Mouse (Mus musculus): ENCODE data around the gene 3110018I06Rik. TPM values are rescaled to one million over a fixed set of nuclear protein-coding genes. Genes with fewer than 3 reads are reported as not detected.

3110018I06Rik gene
- polyA plus RNA-seq, 1 experiment from 2014 or later: not detected

DNA sequence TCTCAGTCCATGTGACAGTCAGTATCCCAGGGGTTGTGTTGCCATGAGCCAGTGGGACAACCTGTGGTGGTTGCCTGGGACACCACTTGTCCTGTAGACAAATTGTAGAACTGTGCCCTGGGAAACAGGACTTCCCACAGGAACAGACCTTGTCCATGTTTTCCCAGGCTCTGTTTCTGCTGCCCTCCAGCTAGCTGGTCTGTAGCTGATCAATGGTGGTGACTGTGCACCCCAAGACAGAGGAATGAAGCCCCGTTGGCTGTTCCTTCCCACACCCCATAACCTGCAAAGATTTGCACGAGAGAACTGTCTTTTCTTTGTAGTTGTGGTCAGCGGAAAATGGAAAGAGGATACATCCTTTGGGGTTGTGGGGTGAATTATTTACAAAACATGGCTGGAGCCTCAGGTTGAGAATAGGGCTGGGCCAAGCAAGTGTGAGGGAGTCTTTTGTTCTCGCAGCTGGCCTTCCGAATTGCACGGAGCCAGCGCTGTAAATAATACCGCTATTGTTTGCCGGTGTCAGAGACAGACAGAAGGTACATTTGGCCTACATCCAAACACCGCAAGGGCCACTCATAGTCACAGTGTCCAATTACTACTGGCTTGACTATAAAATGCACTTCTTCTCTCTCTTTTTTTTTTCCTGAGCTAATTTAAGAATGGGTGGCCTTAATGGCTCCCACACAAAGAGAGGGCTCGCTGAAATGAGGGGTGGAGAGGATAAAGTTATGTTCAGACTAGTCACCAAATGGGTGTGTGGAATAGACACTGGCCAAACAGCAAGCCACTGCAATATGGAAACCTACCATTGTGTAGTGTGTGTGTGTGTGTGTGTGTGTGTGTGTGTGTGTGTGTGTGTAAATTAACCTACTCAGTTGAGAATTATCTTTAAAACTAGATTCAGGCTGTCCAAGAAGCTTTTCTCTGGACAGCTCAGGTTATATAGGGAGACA lies 28.1 kb downstream of the 3110018I06Rik start:
- Histone ChIP-seq H3K4me1 (replicated peaks) (no peaks in the 10 kb centered on the region), H3K27me3 (no peaks in the 10 kb centered on the region), H3K4me3 (replicated peaks) (no peak overlapping the region), H3K4me2 (no peak overlapping the region), H3K9me3 (replicated peaks) (no peaks in the 10 kb centered on the region), H3K36me3 (replicated peaks) (no peaks in the 10 kb centered on the region), H3K27ac (replicated peaks) (no peak overlapping the region), H3K9ac (no peak overlapping the region)
- WGBS (ENCODE audit: insufficient replicate concordance): 56% methylated on average over 11 of the region's 11 CpGs
- no peak for ATAC-seq (ENCODE audit: insufficient read depth)

DNA sequence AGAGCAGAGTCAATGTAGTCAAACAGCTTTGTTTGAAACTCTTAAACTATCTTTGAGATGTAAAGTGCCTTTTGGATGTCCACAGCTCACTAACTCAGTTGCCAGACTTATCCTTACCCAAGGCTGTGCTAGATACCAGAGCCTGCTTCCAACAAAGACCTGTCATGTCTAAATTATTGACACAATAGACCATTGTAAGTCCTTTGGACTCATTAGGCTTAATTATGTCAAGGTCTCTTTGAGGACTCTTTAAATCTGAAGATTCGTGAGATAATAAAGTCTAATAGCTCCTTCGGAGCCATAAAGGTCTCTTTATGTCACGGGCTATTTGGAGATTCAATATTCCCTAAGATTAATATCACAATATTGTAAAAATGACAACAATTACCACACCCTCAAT lies 32.5 kb downstream of the 3110018I06Rik start:
- H3K9ac ChIP-seq: no peak overlapping the region
- H3K4me3 ChIP-seq (replicated peaks): no peak overlapping the region
- no peak overlapping the region for H3K27ac ChIP-seq (replicated peaks)
- ATAC-seq (ENCODE audit: insufficient read depth): no peak
- no peak overlapping the region for H3K4me2 ChIP-seq
- WGBS (ENCODE audit: insufficient replicate concordance): 63% methylated on average over 3 of the region's 3 CpGs
- no peaks in the 10 kb centered on the region for H3K27me3 ChIP-seq
- H3K9me3 ChIP-seq (replicated peaks): no peaks in the 10 kb centered on the region
- no peaks in the 10 kb centered on the region for H3K4me1 ChIP-seq (replicated peaks)
- no peaks in the 10 kb centered on the region for H3K36me3 ChIP-seq (replicated peaks)

DNA sequence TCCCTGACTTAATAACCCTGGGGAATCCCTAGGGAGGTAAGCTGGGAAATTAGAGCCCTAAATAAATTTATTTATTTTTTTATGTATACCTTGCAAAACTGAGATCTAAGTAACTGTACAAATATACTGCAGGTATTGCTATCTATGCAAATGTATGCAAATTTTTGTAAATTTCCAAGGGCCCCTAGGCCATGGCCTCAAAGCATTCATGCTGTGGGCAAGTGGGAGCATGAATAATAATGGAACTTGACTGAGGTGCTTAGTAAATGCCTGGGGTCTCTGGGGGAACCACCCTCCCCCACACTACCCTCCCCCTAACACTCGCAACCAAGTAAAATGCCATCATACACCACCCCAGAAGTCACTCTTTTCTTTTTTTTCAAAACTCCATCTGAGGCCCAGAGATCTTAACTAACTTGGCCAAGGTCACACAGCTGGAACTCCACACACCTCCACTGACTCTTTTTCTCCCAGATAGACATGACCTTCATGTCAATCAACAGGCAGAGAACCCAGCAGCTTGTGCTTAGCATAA lies 40.0 kb downstream of the 3110018I06Rik start:
- Histone ChIP-seq H3K27ac (replicated peaks) (no peak overlapping the region), H3K4me2 (no peak overlapping the region), H3K4me1 (replicated peaks) (no peaks in the 10 kb centered on the region), H3K36me3 (replicated peaks) (no peaks in the 10 kb centered on the region), H3K9me3 (replicated peaks) (no peaks in the 10 kb centered on the region), H3K27me3 (no peaks in the 10 kb centered on the region), H3K9ac (no peak overlapping the region), H3K4me3 (replicated peaks) (no peak overlapping the region)
- WGBS (ENCODE audit: insufficient replicate concordance): 50% methylated on average over 1 of the region's 1 CpGs
- no peak for ATAC-seq (ENCODE audit: insufficient read depth)

DNA sequence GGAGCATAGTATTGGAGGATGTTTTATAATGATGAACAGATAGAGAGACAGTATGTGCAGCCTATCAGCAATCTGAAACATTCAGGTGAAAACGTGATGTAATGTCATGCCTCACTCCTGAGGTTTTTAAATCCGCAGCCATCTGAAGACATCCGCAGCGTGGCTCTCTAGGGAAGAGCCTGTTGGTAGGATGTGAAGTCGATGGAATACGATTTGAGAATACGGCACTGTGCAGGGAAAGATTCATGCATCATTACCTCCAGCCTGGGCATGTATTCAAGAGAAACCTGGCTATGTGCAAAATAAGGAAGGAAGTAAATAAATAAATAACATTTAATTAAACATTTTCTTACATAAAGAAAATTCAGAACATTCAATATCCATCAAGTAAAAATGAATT lies 44.4 kb downstream of the 3110018I06Rik start:
- Histone ChIP-seq H3K4me1 (replicated peaks) (no peaks in the 10 kb centered on the region), H3K27ac (replicated peaks) (no peak overlapping the region), H3K36me3 (replicated peaks) (no peaks in the 10 kb centered on the region), H3K4me2 (no peak overlapping the region), H3K4me3 (replicated peaks) (no peak overlapping the region), H3K9me3 (replicated peaks) (no peaks in the 10 kb centered on the region), H3K27me3 (no peaks in the 10 kb centered on the region), H3K9ac (no peak overlapping the region)
- ATAC-seq (ENCODE audit: insufficient read depth): no peak
- 66% methylated on average over 7 of the region's 7 CpGs for WGBS (ENCODE audit: insufficient replicate concordance)
